Mouse (Mus musculus) olfactory bulb, adult 2 months (tissue): Measurements from ENCODE around the gene Ptpn3. TPM values are rescaled to one million over a fixed set of nuclear protein-coding genes. Genes with fewer than 3 reads are reported as not detected.

Source experiments
- H3K27ac ChIP-seq: fragments of 200-500 bp; 2 replicates; pipeline ENCODE4 v1.5.1; 2012; ENCODE audit warnings: low read depth, low read length; ENCODE audit not compliant: insufficient read depth
- H3K4me1 ChIP-seq: fragments of 200-500 bp; 2 replicates; pipeline ENCODE4 v1.6.1; 2012; ENCODE audit warnings: low read length; ENCODE audit not compliant: control insufficient read depth, insufficient read depth
- H3K4me3 ChIP-seq: fragments of 200-500 bp; 2 replicates; pipeline ENCODE4 v1.5.1; 2012; ENCODE audit warnings: mild to moderate bottlenecking, low read depth, low read length, moderate library complexity; ENCODE audit not compliant: insufficient read depth
- CTCF ChIP-seq: fragments of 200-500 bp; IDR thresholded peaks from 2 replicates; pipeline ENCODE4 v1.5.1; 2012; ENCODE audit warnings: low read depth, mild to moderate bottlenecking, low read length, moderate library complexity; ENCODE audit not compliant: insufficient read depth
- POLR2A ChIP-seq: fragments of 200-500 bp; IDR thresholded peaks from 2 replicates; pipeline ENCODE4 v1.6.1; 2012; ENCODE audit warnings: mild to moderate bottlenecking, low read depth, low read length, moderate library complexity; ENCODE audit not compliant: insufficient read depth
- WGBS: fragments of 180-500 bp; shearing (Covaris S2); methylation state at CpG from one replicate; pipeline ENCODE4 v1.1.7; 2018; 5-methylcytosine and 5-hydroxymethylcytosine counted together
- polyA plus RNA-seq: library from polyadenylated mRNA; stranded (reverse); fragments of >200 nt; gene quantifications from 2 replicates; pipeline ENCODE4 v1.2.4, GENCODE M21; 2012; ENCODE audit warnings: low replicate concordance; ENCODE audit not compliant: missing spikeins, insufficient read depth, insufficient read length

Gene Ptpn3
- polyA plus RNA-seq, 1 experiment: not detected

DNA sequence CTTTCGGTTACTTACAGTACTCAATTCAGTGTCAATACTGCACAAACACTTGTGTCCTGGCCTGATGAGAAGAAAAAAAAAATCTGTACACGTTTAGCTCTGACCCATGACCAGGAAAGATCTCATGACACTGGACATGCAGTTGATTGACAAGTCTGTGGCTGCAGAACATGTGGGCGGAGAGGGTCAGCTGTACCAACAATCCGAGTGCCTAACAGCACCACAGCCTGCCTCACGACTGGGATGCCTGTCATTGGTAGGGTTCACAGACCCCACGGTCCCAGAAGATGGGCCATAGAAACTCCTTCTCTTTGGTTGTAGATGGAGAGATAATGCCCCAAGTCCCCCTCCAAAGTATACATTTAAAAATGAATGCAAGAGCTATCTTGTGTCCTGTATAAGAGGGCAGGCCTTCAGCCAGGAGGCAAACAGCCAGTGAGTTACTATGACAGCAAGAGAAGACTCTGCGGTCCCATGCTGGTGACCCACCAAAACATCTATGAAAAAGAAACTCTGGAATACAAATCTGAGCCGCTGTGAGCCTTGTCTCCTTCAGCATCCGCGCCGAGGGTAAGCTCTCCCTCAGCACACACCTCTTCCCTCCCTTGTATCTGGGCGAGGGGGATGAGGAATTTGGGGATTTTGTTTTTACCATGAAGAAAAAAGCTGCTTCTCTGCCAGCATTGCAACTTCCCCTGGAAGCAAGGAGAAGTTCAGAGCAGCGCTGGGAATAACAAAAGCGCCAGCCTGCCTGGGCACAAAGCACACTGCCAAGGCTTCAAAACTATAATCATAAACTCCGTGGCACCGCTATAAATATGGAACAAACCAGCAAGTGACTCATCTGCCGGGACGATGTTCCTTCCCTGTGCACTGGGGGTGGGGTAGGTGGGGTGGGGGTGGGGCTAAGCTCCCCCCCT is 72.8 kb downstream of the Ptpn3 start:
- H3K4me1 ChIP-seq: peaks cover 29% of the 10 kb centered on the region
- TF ChIP-seq CTCF: no peak
- no peak for TF ChIP-seq POLR2A
- H3K4me3 ChIP-seq: no peak overlapping the region
- H3K27ac ChIP-seq: peak overlapping the region; percentile 85
- WGBS: 35% methylated on average over 18 of the region's 18 CpGs

GRCm38 (mm10) chr4:57224776-57225175 is 76.9 kb downstream of the Ptpn3 start:
- H3K4me1 ChIP-seq: peaks cover 23% of the 10 kb centered on the region
- H3K4me3 ChIP-seq: no peak overlapping the region

DNA sequence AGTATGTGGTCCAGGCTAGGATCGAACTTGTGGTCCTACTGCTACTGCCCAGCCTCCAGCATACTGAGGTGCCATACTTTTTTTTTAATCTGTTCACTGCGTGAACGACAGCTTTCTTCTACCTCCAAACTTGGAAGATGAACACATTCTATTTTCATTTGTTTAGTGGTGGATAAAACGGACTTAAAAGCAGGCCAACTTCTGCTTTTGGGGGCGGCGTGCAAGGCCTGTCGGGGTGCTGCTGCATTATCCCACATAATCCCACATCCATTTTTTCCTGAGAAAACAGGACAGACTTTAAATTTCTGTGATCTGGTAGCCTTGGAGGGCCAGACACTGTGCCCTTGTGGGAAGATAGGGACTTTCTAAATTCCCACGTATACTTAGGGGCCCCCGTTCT is 83.9 kb downstream of the Ptpn3 start:
- 91% methylated on average over 9 of the region's 9 CpGs for WGBS
- Histone ChIP-seq H3K4me1 (no peaks in the 10 kb centered on the region; the same call in 1 of the 2 replicates), H3K27ac (no peak overlapping the region), H3K4me3 (no peak overlapping the region)
- no peak for TF ChIP-seq POLR2A
- no peak for TF ChIP-seq CTCF

More at GRCm38 (mm10) chr4:57224776-57225175, 76.9 kb downstream of the Ptpn3 start:
- TF ChIP-seq CTCF (no peak), POLR2A (no peak)
- H3K27ac ChIP-seq: no peak overlapping the region
- 98% methylated on average over 2 of the region's 2 CpGs for WGBS

GRCm38 (mm10) chr4:57216535-57216934 is 85.1 kb downstream of the Ptpn3 start:
- no peak overlapping the region for H3K4me3 ChIP-seq
- H3K4me1 ChIP-seq: no peaks in the 10 kb centered on the region; the same call in 1 of the 2 replicates
- no peak for TF ChIP-seq CTCF
- TF ChIP-seq POLR2A: no peak
- WGBS: 95% methylated on average over 4 of the region's 4 CpGs
- H3K27ac ChIP-seq: no peak overlapping the region

- TF ChIP-seq CTCF: no peak
- TF ChIP-seq POLR2A: no peak
- WGBS: 68% methylated on average over 9 of the region's 9 CpGs
- no peaks in the 10 kb centered on the region; the same call in 1 of the 2 replicates for H3K4me1 ChIP-seq
- H3K4me3 ChIP-seq: no peak overlapping the region
- no peak overlapping the region for H3K27ac ChIP-seq
Measured at GRCm38 (mm10) chr4:57214852-57215251, 86.8 kb downstream of the Ptpn3 start.

DNA sequence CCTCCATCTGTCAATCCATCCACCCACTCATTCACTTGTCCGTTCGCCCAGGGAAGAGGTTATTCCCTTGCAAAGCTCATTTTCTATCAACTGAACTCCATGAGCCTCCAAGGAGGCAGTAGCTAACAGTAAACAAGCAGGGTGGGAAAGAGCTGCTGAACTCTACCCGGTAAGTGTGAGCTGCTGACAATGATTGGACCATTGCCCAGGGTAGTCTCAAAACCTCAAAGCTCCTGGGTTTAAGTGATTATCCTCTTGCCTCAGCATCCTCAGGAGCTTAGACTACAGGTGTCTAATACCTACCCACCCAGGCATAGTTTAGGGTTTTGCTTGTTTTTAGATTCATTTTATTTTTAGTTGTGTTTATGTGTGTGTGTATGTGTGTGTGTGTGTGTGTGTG is 87.5 kb downstream of the Ptpn3 start:
- Histone ChIP-seq H3K4me3 (no peak overlapping the region), H3K4me1 (no peaks in the 10 kb centered on the region; the same call in 1 of the 2 replicates), H3K27ac (no peak overlapping the region)
- TF ChIP-seq POLR2A: no peak
- WGBS: 72% methylated on average over 3 of the region's 3 CpGs

GRCm38 (mm10) chr4:57211706-57212105 is 89.9 kb downstream of the Ptpn3 start:
- no peak overlapping the region for H3K27ac ChIP-seq
- H3K4me3 ChIP-seq: no peak overlapping the region
- H3K4me1 ChIP-seq: no peaks in the 10 kb centered on the region; the same call in 1 of the 2 replicates
- TF ChIP-seq CTCF: no peak
- TF ChIP-seq POLR2A: no peak
- 89% methylated on average over 2 of the region's 2 CpGs for WGBS

DNA sequence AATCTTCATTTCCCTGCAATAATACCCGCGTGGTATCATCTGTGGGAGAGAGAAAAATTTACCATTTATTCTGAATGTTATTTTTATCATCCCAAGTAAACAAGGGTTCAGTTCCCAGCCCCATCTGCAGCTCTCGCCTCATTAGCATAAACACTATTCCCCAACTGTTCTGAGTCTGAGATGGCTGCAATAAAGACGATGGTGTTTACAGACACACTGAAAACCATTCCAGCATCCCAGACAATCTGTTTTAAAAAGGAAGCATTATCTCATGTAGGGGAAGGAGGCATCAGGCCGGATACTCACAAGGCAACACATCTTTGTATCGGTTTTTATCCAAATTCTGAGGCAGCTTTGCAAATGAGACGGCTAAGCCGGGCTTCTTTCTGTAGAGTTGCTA is 95.7 kb downstream of the Ptpn3 start:
- H3K4me3 ChIP-seq: no peak overlapping the region
- H3K4me1 ChIP-seq: peaks cover 9% of the 10 kb centered on the region
- H3K27ac ChIP-seq: no peak overlapping the region
- 49% methylated on average over 8 of the region's 8 CpGs for WGBS
- TF ChIP-seq POLR2A (no peak), CTCF (no peak)

DNA sequence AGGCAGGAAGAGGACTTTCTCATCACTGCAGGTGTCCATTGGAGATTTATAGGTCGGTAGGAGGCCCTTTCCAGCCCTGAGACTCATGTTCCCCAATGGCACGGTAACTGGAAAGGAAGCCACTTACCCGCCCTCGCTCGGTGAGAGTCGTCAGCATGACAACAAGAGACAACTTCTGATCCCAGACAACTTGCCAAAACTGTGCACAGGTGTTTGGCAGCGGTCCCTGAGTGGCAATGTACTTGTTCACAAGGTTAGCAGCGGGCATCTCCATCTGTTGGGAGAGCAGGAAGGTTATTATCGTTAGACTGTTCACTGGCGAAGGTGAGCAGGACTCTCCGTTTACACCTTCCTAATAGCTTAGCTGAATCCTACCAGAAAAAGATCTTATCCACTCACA is 96.9 kb downstream of the Ptpn3 start:
- 83% methylated on average over 11 of the region's 11 CpGs for WGBS
- Histone ChIP-seq H3K27ac (no peak overlapping the region), H3K4me1 (peaks cover 9% of the 10 kb centered on the region), H3K4me3 (no peak overlapping the region)
- TF ChIP-seq POLR2A: no peak
- TF ChIP-seq CTCF: no peak
